Mouse (Mus musculus): ENCODE measurements around the gene Arhgdia. TPM values are rescaled to one million over a fixed set of nuclear protein-coding genes. Genes with fewer than 3 reads are reported as not detected.

Arhgdia gene
- 621 and 667 TPM in 2 replicates for polyA plus RNA-seq (2014; fragmentation: Nextera tagmentation; extraction: Ambion mirVana)

DNA sequence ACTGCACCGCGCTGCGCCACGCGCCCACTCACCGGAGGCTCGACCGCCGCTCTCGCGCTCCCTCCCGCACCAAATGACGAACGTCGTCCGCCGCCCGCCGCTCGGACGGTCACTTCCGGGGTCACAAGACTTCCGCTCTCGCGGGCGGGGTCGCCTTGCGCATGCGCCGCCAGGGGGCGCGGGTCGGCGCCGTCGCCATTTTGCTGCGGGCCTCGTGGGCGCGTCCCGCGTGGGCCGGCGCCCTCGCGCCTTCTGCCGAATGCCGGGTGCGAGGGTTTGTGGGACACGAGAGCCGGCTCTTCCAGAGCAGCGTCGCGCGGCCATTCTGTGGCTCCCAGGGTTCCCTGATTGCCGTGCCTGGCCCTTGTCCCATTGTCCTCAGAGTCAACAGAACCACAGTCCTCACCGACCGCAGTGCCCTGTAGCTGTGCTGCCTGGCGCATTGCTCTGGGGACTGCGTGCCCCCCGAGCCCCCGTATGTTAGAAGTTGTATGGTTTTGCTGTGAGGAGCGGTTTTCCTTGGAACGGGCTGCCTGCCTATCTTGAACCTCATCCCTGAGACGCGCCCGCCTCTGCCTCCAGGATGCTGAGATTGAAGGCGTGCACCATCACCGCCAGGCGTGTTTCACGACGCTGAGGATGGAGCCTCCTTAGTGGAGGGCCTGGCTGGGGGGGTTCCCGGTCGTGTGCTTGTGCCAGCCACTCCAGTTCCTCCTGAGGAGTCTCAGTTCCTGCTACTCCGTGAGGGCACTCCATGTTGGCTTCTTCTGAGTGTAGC lies at the start of gene Arhgdia:
Gene Arhgdia (minus strand): TSS at position 135 of the 778 bp plus-strand sequence.
- DNase-seq (ENCODE audit: low spot score): peak; percentile 95
- Histone ChIP-seq H3K27me3 (ENCODE audit: control insufficient read depth, insufficient read depth, low read length) (no peaks in the 10 kb centered on the region), H3K27ac (ENCODE audit: low read depth, low read length) (peak within 1 kb of the TSS; percentile 84), H3K4me2 (ENCODE audit: low read depth, low read length, severe bottlenecking) (peak within 1 kb of the TSS; percentile 87), H3K4me3 (ENCODE audit: low read depth, low read length) (peak within 1 kb of the TSS; percentile 97), H3K9me3 (ENCODE audit: control insufficient read depth, low read length) (peaks cover 3% of the 10 kb centered on the region; the same call in 1 of the 2 replicates), H3K4me1 (replicated peaks; ENCODE audit: control insufficient read depth, insufficient read depth, low read length) (peaks cover 10% of the 10 kb centered on the region), H3K36me3 (ENCODE audit: control insufficient read depth, insufficient read depth, low read length) (peaks cover 28% of the 10 kb centered on the region), H3K9ac (ENCODE audit: low read length) (peak within 1 kb of the TSS; percentile 80)
- peak; percentile 63 for ATAC-seq (replicated peaks; ENCODE audit: low FRiP score)
- WGBS: 6% methylated on average over 69 of the region's 75 CpGs

DNA sequence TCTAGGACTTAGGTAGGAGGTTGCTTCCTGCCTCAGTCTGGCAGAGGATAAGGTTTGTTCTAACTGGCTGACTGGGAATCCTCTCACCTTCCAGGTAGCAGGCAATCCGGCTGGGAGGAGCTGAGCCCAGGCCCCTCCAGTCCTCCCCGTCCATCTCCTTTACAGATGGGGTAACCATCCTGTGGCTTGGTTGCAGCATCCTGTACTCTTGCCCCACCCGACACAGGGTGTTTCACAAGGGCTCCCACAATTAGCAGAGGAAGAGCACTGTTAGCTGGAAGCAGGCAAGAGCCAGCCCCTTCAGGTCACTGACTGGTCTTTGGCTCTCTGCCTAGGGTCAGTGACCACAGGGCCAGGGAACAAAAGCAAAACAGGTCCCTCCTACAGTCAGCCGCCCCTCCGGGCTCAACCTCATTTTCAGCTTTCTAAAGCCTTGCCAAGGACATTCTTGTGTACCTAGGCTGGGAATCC lies 49.0 kb upstream of the Arhgdia start:
- H3K27ac ChIP-seq (ENCODE audit: low read depth, low read length): peak overlapping the region; percentile 4; the same call in 1 of the 2 replicates

DNA sequence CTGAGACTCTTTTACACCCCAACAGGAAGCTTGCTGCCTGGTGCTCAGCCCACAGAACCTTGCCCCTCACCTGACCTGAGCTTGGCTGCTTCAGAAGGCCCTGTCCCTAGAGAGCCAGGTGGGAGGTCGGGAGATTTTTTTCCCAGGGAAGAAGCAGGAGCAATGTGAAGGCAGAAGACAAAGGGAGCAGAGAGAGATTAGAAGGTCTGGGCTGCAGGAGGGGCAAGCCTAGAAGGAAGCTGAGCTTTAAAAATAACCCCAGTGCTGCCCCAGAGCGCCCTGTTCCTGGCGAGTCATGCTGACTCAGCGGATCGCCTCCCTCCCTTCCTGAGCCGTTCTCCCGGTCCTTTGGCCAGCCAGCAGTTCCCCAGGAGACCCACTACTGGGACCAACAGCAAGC lies 48.5 kb upstream of the Arhgdia start:
- H3K27me3 ChIP-seq (ENCODE audit: control insufficient read depth, insufficient read depth, low read length): no peaks in the 10 kb centered on the region; the same call in 1 of the 2 replicates
- ATAC-seq (replicated peaks; ENCODE audit: low FRiP score) (no peak), DNase-seq (ENCODE audit: low spot score) (no peak)
- 0 out of 2 replicates have a peak overlapping the region, but pooled peaks have one; percentile 29 for H3K9ac ChIP-seq (ENCODE audit: low read length)
- no peak overlapping the region for H3K4me3 ChIP-seq (ENCODE audit: low read depth, low read length)
- WGBS: 22% methylated on average over 7 of the region's 7 CpGs
- peaks cover 5% of the 10 kb centered on the region; the same call in 1 of the 2 replicates for H3K36me3 ChIP-seq (ENCODE audit: control insufficient read depth, insufficient read depth, low read length)
- no peaks in the 10 kb centered on the region for H3K9me3 ChIP-seq (ENCODE audit: control insufficient read depth, low read length)
- H3K27ac ChIP-seq (ENCODE audit: low read depth, low read length): no peak overlapping the region
- H3K4me2 ChIP-seq (ENCODE audit: low read depth, low read length, severe bottlenecking): no peak overlapping the region
- H3K4me1 ChIP-seq (replicated peaks; ENCODE audit: control insufficient read depth, insufficient read depth, low read length): peaks cover 22% of the 10 kb centered on the region

More for the DNA sequence above, 49.0 kb upstream of the Arhgdia start:
- H3K4me2 ChIP-seq (ENCODE audit: low read depth, low read length, severe bottlenecking): no peak overlapping the region
- peaks cover 22% of the 10 kb centered on the region for H3K4me1 ChIP-seq (replicated peaks; ENCODE audit: control insufficient read depth, insufficient read depth, low read length)
- peaks cover 5% of the 10 kb centered on the region; the same call in 1 of the 2 replicates for H3K36me3 ChIP-seq (ENCODE audit: control insufficient read depth, insufficient read depth, low read length)
- no peak overlapping the region for H3K4me3 ChIP-seq (ENCODE audit: low read depth, low read length)
- peak; percentile 50 for DNase-seq (ENCODE audit: low spot score)
- H3K9ac ChIP-seq (ENCODE audit: low read length): peak overlapping the region; percentile 29; the same call in 1 of the 2 replicates
- no peaks in the 10 kb centered on the region; the same call in 1 of the 2 replicates for H3K27me3 ChIP-seq (ENCODE audit: control insufficient read depth, insufficient read depth, low read length)
- no peaks in the 10 kb centered on the region for H3K9me3 ChIP-seq (ENCODE audit: control insufficient read depth, low read length)
- ATAC-seq (replicated peaks; ENCODE audit: low FRiP score): no peak
- WGBS: 29% methylated on average over 5 of the region's 5 CpGs

DNA sequence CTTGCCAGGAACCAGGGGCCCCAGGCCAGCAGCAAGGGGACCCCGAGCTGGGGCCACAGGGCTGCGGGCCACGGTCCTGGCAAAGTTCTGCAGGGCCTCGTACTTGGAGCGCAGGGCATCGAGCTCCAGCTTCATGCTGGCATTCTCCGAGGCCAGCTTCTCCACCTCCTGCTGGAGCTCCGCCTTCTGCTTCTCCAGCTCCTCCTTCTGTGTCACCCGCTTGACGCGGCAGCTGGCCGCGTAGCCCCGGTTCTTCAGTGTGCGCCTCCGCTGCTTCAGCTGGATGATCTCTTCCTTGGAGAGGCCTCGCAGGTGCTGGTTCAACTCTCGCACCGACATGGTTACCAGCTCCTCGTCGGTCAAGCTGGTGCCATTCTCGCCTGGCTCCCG lies 47.9 kb upstream of the Arhgdia start:
- peaks cover 5% of the 10 kb centered on the region; the same call in 1 of the 2 replicates for H3K36me3 ChIP-seq (ENCODE audit: control insufficient read depth, insufficient read depth, low read length)
- H3K4me3 ChIP-seq (ENCODE audit: low read depth, low read length): no peak overlapping the region
- H3K4me1 ChIP-seq (replicated peaks; ENCODE audit: control insufficient read depth, insufficient read depth, low read length): peaks cover 22% of the 10 kb centered on the region
- no peaks in the 10 kb centered on the region; the same call in 1 of the 2 replicates for H3K27me3 ChIP-seq (ENCODE audit: control insufficient read depth, insufficient read depth, low read length)
- H3K9me3 ChIP-seq (ENCODE audit: control insufficient read depth, low read length): no peaks in the 10 kb centered on the region
- no peak overlapping the region for H3K9ac ChIP-seq (ENCODE audit: low read length)
- H3K4me2 ChIP-seq (ENCODE audit: low read depth, low read length, severe bottlenecking): no peak overlapping the region
- H3K27ac ChIP-seq (ENCODE audit: low read depth, low read length): no peak overlapping the region
- DNase-seq (ENCODE audit: low spot score): peak; percentile 55
- ATAC-seq (replicated peaks; ENCODE audit: low FRiP score): no peak
- 79% methylated on average over 23 of the region's 23 CpGs for WGBS

DNA sequence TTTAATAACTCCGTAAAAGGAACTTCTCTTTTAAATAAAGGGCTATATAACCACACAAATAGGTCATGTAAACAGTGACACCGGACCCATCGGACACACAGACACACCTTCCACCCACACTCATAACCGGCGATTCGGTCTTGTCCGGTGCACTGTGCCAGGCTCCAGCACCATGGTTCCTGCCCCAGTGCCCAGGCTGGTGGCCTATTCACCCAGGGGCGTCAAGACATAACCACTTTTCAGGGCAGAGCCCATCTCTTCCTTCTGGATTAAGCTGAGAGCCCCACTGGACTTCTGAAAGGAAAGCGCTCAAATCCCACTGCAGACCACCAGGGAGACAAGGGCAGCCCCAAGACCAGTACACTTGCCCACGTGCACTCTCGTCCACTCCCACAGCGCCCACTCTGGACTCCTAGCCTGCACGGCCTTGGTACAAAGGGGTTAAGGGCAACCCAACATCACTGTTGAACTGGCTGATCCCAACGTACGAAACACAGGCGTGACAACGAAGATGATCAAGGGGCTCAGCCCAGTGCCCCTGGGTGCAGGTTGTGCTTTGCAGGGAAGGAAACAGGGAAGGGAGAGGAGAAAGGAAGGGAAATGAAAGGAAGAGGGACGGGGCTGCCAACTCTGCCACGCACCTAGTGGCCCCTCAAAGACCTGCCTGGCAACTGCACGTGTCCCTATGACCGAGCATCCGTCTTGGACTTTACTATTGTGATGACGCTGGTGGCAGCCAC lies 47.3 kb upstream of the Arhgdia start:
- Histone ChIP-seq H3K27ac (ENCODE audit: low read depth, low read length) (no peak overlapping the region), H3K9ac (ENCODE audit: low read length) (no peak overlapping the region), H3K4me3 (ENCODE audit: low read depth, low read length) (no peak overlapping the region), H3K4me2 (ENCODE audit: low read depth, low read length, severe bottlenecking) (no peak overlapping the region), H3K27me3 (ENCODE audit: control insufficient read depth, insufficient read depth, low read length) (no peaks in the 10 kb centered on the region; the same call in 1 of the 2 replicates), H3K36me3 (ENCODE audit: control insufficient read depth, insufficient read depth, low read length) (peaks cover 5% of the 10 kb centered on the region; the same call in 1 of the 2 replicates), H3K9me3 (ENCODE audit: control insufficient read depth, low read length) (no peaks in the 10 kb centered on the region), H3K4me1 (replicated peaks; ENCODE audit: control insufficient read depth, insufficient read depth, low read length) (peaks cover 19% of the 10 kb centered on the region)
- WGBS: 96% methylated on average over 23 of the region's 23 CpGs
- DNase-seq (ENCODE audit: low spot score): no peak
- ATAC-seq (replicated peaks; ENCODE audit: low FRiP score): no peak

DNA sequence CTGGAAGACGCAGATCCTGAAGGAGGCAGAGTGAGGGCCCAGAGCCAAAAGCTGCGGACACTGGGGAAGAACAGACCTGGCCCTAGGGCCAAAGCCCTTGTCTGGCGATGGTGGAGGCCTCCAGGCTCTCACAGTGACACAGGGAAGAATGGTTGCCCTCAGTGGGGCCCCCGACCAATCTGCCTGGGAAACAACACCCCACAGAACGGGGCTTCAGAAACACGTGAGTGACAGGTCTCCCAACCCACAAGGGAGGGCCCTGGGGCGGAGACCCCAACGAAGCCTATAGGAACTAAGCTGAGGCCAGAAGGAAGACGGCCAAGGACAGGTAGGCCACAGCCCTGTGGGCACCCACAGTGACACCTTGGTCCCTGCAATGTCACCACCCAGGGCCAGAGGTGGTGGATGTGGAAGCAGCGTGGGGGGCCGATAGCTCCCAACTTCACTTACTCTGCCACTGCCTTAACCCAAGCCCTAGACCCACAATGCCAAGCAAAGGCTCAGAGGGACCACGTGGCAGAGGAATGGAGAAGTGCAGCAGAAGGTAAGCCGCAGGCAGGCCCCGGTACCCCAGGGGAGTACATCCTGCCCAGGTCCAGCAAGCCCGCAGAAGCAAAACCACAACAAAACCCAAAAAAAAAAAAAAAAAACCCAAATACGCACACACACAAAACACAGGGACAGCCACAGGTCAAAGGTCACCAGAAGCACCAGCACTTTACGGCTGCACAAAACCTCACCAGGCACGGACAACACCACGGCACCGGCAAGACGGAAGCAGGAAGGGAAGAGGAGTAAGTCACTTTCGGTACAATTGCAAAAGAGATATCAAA lies 46.3 kb upstream of the Arhgdia start:
- Histone ChIP-seq H3K9ac (ENCODE audit: low read length) (no peak overlapping the region), H3K36me3 (ENCODE audit: control insufficient read depth, insufficient read depth, low read length) (peaks cover 5% of the 10 kb centered on the region; the same call in 1 of the 2 replicates), H3K4me1 (replicated peaks; ENCODE audit: control insufficient read depth, insufficient read depth, low read length) (peaks cover 18% of the 10 kb centered on the region), H3K9me3 (ENCODE audit: control insufficient read depth, low read length) (no peaks in the 10 kb centered on the region), H3K27me3 (ENCODE audit: control insufficient read depth, insufficient read depth, low read length) (no peaks in the 10 kb centered on the region; the same call in 1 of the 2 replicates), H3K4me3 (ENCODE audit: low read depth, low read length) (no peak overlapping the region), H3K27ac (ENCODE audit: low read depth, low read length) (no peak overlapping the region), H3K4me2 (ENCODE audit: low read depth, low read length, severe bottlenecking) (no peak overlapping the region)
- ATAC-seq (replicated peaks; ENCODE audit: low FRiP score) (no peak), DNase-seq (ENCODE audit: low spot score) (no peak)
- 84% methylated on average over 22 of the region's 22 CpGs for WGBS

DNA sequence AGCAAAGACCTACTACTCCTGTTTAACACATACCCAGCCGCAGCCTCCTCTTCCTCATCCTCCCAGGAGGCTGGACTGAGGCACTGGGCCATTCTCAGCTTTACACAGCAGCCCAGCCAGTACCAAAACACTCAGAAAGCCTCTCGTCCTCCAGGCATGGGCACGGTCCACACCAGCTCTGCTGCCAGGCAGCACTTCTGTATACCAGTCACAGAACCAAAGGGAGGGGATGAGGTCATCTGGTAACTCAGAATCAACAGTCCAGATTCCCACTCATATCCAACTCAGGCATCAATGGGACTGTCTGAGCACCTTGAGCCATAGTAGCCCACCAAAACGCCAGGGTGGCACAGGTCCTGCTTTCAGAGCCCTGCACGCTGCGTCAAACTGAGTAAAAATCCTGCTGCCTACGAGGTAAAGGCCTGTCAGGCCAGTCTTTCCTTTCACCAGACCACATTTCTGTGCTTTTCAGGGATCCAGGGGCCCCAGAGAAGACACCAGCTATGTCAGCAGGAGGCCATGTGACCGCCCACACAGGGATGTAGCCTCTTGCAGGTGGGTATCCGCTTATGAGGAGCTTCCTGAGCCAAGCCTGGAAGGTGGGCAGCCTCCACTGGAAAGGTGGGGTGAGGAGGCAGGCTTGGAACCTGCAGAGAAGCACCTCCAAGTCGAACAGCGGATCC lies 45.5 kb upstream of the Arhgdia start:
- 89% methylated on average over 11 of the region's 11 CpGs for WGBS
- Histone ChIP-seq H3K4me3 (ENCODE audit: low read depth, low read length) (no peak overlapping the region), H3K9me3 (ENCODE audit: control insufficient read depth, low read length) (no peaks in the 10 kb centered on the region), H3K27me3 (ENCODE audit: control insufficient read depth, insufficient read depth, low read length) (no peaks in the 10 kb centered on the region; the same call in 1 of the 2 replicates), H3K4me2 (ENCODE audit: low read depth, low read length, severe bottlenecking) (no peak overlapping the region), H3K4me1 (replicated peaks; ENCODE audit: control insufficient read depth, insufficient read depth, low read length) (peaks cover 14% of the 10 kb centered on the region), H3K9ac (ENCODE audit: low read length) (no peak overlapping the region), H3K36me3 (ENCODE audit: control insufficient read depth, insufficient read depth, low read length) (peaks cover 5% of the 10 kb centered on the region; the same call in 1 of the 2 replicates), H3K27ac (ENCODE audit: low read depth, low read length) (no peak overlapping the region)
- ATAC-seq (replicated peaks; ENCODE audit: low FRiP score): no peak
- DNase-seq (ENCODE audit: low spot score): no peak
